Mouse (Mus musculus) heart, embryonic 10.5 days (tissue): ENCODE results near the gene Mkrn1. TPM values are rescaled to one million over a fixed set of nuclear protein-coding genes. Genes with fewer than 3 reads are reported as not detected.

Experiments used
- DNase-seq: peaks from one replicate; pipeline ENCODE4 v3.0.0-alpha.2; 2017; ENCODE audit warnings: low spot score
- H3K27ac ChIP-seq: fragments of 300-500 bp; sonication (generic); 2 replicates; pipeline ENCODE4 v1.5.1; 2016; ENCODE audit warnings: mild to moderate bottlenecking
- H3K27me3 ChIP-seq: fragments of 300-500 bp; sonication (generic); 2 replicates; pipeline ENCODE4 v1.6.1; 2016; ENCODE audit warnings: mild to moderate bottlenecking; ENCODE audit not compliant: poor library complexity, insufficient read depth, severe bottlenecking
- H3K36me3 ChIP-seq: fragments of 300-500 bp; sonication (generic); 2 replicates; pipeline ENCODE4 v1.6.1; 2016; ENCODE audit warnings: mild to moderate bottlenecking, moderate library complexity
- H3K4me1 ChIP-seq: fragments of 300-500 bp; sonication (generic); 2 replicates; pipeline ENCODE4 v1.6.1; 2016; ENCODE audit warnings: mild to moderate bottlenecking
- H3K4me3 ChIP-seq: fragments of 300-500 bp; sonication (generic); 2 replicates; pipeline ENCODE4 v1.5.1; 2016; ENCODE audit warnings: mild to moderate bottlenecking, moderate library complexity
- H3K9me3 ChIP-seq: fragments of 300-500 bp; sonication (generic); 2 replicates; pipeline ENCODE4 v1.6.1; 2016; ENCODE audit warnings: mild to moderate bottlenecking, moderate library complexity
- WGBS: fragments of 180-500 bp; shearing (Covaris S2); methylation state at CpG from one replicate; pipeline ENCODE4 v1.1.7; 2016; 5-methylcytosine and 5-hydroxymethylcytosine counted together
- polyA plus RNA-seq: library from polyadenylated mRNA; unstranded; fragments of >200 nt; fragmentation: Nextera tagmentation; extraction: Ambion mirVana; gene quantifications from 2 replicates; pipeline ENCODE4 v1.2.1, GENCODE M21; 2016

Mkrn1 gene
- polyA plus RNA-seq: 33.0 and 34.2 TPM in 2 replicates

- WGBS: under 1% methylated on average over 82 of the region's 82 CpGs
- no peaks in the 10 kb centered on the region for H3K9me3 ChIP-seq
- peaks cover 6% of the 10 kb centered on the region; the same call in 1 of the 2 replicates for H3K4me1 ChIP-seq
- H3K27me3 ChIP-seq: peaks cover 27% of the 10 kb centered on the region
- peak; percentile 91 for DNase-seq
- no peaks in the 10 kb centered on the region for H3K36me3 ChIP-seq
- peak within 1 kb of the TSS; percentile 90 for H3K27ac ChIP-seq
- H3K4me3 ChIP-seq: peak within 1 kb of the TSS; percentile 96
Observed at GRCm38 (mm10) chr6:39419851-39420721, at the start of gene Mkrn1. Gene Mkrn1, minus strand, starts transcription at chr6:39420462.

GRCm38 (mm10) chr6:39469427-39469826 lies 49.2 kb upstream of the Mkrn1 start:
- no peak for DNase-seq
- H3K27ac ChIP-seq: no peak overlapping the region
- H3K4me1 ChIP-seq: peaks cover 18% of the 10 kb centered on the region
- H3K27me3 ChIP-seq: no peaks in the 10 kb centered on the region
- WGBS: 83% methylated on average over 5 of the region's 5 CpGs
- no peaks in the 10 kb centered on the region for H3K9me3 ChIP-seq
- H3K4me3 ChIP-seq: no peak overlapping the region
- peaks cover 60% of the 10 kb centered on the region for H3K36me3 ChIP-seq

- peaks cover 47% of the 10 kb centered on the region for H3K36me3 ChIP-seq
Observed at GRCm38 (mm10) chr6:39462621-39463538, 42.6 kb upstream of the Mkrn1 start.

DNA sequence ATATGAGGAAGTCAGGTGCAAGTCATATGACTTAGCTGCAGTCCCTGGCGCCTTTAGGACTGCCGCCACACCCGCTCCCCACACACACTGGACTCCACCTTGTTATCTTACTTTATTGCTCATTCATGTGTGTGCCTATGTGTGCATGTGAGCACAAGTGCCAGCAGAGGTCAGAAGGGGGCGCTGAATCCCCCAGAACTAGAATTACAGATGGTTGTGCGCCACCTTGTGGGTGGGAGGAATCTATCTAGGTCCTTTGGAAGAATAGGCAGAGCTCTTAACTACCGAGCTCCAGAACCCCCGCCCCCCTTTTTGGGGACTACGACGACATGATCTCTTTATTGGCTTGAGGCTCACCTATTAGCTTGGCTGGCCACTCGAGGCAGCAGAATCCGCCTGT lies 39.8 kb upstream of the Mkrn1 start:
- Histone ChIP-seq H3K27ac (no peak overlapping the region), H3K4me3 (no peak overlapping the region), H3K4me1 (no peaks in the 10 kb centered on the region; the same call in 1 of the 2 replicates), H3K27me3 (no peaks in the 10 kb centered on the region), H3K36me3 (peaks cover 32% of the 10 kb centered on the region), H3K9me3 (peaks cover 3% of the 10 kb centered on the region; the same call in 1 of the 2 replicates)
- DNase-seq: no peak
- WGBS: 91% methylated on average over 11 of the region's 11 CpGs

More at GRCm38 (mm10) chr6:39462621-39463538, 42.6 kb upstream of the Mkrn1 start:
- H3K27me3 ChIP-seq: no peaks in the 10 kb centered on the region
- WGBS: 50% methylated on average over 16 of the region's 16 CpGs
- no peaks in the 10 kb centered on the region; the same call in 1 of the 2 replicates for H3K4me1 ChIP-seq
- no peak overlapping the region for H3K4me3 ChIP-seq
- no peak overlapping the region for H3K27ac ChIP-seq
- H3K9me3 ChIP-seq: peaks cover 3% of the 10 kb centered on the region; the same call in 1 of the 2 replicates
- peak; percentile 90 for DNase-seq

GRCm38 (mm10) chr6:39455339-39456160 lies 35.3 kb upstream of the Mkrn1 start:
- no peaks in the 10 kb centered on the region for H3K27me3 ChIP-seq
- H3K9me3 ChIP-seq: peaks cover 3% of the 10 kb centered on the region; the same call in 1 of the 2 replicates
- H3K4me3 ChIP-seq: no peak overlapping the region
- 80% methylated on average over 8 of the region's 8 CpGs for WGBS
- peaks cover 7% of the 10 kb centered on the region for H3K36me3 ChIP-seq
- no peak for DNase-seq
- H3K4me1 ChIP-seq: no peaks in the 10 kb centered on the region
- H3K27ac ChIP-seq: no peak overlapping the region

DNA sequence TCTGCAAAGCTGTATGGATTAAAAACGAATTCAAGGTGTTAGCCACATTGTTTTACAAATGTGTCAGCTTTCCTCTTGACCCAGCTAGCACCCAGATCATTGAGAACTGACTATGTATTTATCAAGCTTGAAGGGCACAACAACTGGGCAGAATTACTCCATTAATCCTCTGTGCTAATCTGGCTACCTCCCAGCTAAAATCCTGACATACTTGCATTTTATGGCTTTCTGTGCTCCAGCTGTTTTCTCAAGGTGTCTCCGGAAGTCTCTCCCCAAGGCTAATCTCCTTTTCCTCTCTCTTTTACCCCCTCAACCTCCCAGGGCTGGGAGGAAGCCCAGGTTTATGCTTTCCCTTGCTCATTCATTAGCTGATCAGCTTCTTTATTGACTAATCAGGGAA lies 34.4 kb upstream of the Mkrn1 start:
- no peaks in the 10 kb centered on the region for H3K27me3 ChIP-seq
- DNase-seq: no peak
- H3K27ac ChIP-seq: no peak overlapping the region
- H3K9me3 ChIP-seq: no peaks in the 10 kb centered on the region
- no peaks in the 10 kb centered on the region for H3K36me3 ChIP-seq
- H3K4me1 ChIP-seq: no peaks in the 10 kb centered on the region
- H3K4me3 ChIP-seq: no peak overlapping the region
- 58% methylated on average over 2 of the region's 2 CpGs for WGBS

GRCm38 (mm10) chr6:39453564-39453963 lies 33.3 kb upstream of the Mkrn1 start:
- WGBS: 93% methylated on average over 4 of the region's 4 CpGs
- DNase-seq: no peak
- no peaks in the 10 kb centered on the region for H3K36me3 ChIP-seq
- no peak overlapping the region for H3K27ac ChIP-seq
- no peak overlapping the region for H3K4me3 ChIP-seq
- no peaks in the 10 kb centered on the region for H3K4me1 ChIP-seq
- no peaks in the 10 kb centered on the region for H3K27me3 ChIP-seq
- H3K9me3 ChIP-seq: no peaks in the 10 kb centered on the region

- no peak for DNase-seq
- Histone ChIP-seq H3K27me3 (no peaks in the 10 kb centered on the region), H3K27ac (no peak overlapping the region), H3K4me3 (no peak overlapping the region), H3K36me3 (no peaks in the 10 kb centered on the region), H3K4me1 (no peaks in the 10 kb centered on the region), H3K9me3 (no peaks in the 10 kb centered on the region)
- 78% methylated on average over 3 of the region's 3 CpGs for WGBS
Observed at GRCm38 (mm10) chr6:39451033-39451432, 30.8 kb upstream of the Mkrn1 start.

DNA sequence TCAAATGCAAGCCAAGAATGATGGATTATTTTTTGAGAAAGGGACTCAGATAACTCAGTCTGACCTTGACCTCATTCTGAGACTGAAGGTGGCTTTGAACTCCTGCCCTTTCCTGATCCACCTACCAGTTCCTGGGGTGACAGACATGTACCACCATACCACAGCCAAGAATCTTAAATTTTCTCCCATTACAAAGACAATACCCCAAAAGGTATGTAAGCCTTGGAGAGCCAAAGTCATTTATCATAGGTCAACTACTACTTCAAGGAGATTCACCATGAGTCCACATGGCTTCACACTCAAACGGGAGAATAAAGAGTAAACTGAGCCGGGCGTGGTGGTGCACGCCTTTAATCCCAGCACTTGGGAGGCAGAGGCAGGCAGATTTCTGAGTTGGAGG lies 30.3 kb upstream of the Mkrn1 start:
- 80% methylated on average over 4 of the region's 4 CpGs for WGBS
- H3K4me1 ChIP-seq: no peaks in the 10 kb centered on the region
- H3K4me3 ChIP-seq: no peak overlapping the region
- H3K27ac ChIP-seq: no peak overlapping the region
- H3K36me3 ChIP-seq: no peaks in the 10 kb centered on the region
- no peaks in the 10 kb centered on the region for H3K9me3 ChIP-seq
- DNase-seq: no peak
- H3K27me3 ChIP-seq: no peaks in the 10 kb centered on the region

DNA sequence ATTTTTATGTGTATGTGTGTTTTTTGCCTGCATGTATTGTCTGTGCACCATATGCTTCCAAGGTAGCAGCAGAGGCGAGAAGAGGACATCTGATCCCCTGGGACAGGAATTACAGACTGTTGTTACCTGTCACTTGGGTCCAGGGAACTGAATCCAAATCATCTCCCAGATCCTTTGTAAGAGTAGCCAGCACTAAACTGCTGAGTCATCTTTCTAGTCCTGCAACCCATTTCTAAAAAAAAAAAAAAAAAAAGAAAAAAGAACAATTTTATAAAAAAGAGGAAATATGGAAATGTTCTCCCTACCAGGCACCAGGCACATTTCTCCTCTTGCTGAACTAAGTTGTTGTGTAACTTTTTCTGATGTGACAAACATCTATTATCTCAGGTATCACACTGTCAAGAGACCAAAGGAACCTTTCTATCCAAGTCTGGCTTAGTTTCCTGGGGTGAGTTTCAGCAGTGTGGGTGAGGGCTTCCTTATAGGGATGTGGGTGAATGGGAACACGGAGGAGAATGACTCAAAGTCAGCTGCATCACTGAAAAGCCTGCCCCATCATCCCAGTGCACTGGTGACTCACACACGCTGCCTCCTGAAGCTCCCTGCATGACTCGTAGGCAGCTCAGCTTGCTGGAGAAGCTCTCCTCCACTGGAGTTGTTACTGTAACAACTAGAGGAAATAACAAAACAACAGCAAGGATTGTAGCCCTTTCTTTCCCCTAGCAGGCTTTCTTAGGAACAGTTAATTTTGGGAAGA lies 27.3 kb upstream of the Mkrn1 start:
- Histone ChIP-seq H3K27me3 (no peaks in the 10 kb centered on the region), H3K4me1 (no peaks in the 10 kb centered on the region), H3K9me3 (no peaks in the 10 kb centered on the region), H3K4me3 (no peak overlapping the region), H3K27ac (no peak overlapping the region), H3K36me3 (no peaks in the 10 kb centered on the region)
- WGBS: 39% methylated on average over 4 of the region's 4 CpGs
- no peak for DNase-seq

DNA sequence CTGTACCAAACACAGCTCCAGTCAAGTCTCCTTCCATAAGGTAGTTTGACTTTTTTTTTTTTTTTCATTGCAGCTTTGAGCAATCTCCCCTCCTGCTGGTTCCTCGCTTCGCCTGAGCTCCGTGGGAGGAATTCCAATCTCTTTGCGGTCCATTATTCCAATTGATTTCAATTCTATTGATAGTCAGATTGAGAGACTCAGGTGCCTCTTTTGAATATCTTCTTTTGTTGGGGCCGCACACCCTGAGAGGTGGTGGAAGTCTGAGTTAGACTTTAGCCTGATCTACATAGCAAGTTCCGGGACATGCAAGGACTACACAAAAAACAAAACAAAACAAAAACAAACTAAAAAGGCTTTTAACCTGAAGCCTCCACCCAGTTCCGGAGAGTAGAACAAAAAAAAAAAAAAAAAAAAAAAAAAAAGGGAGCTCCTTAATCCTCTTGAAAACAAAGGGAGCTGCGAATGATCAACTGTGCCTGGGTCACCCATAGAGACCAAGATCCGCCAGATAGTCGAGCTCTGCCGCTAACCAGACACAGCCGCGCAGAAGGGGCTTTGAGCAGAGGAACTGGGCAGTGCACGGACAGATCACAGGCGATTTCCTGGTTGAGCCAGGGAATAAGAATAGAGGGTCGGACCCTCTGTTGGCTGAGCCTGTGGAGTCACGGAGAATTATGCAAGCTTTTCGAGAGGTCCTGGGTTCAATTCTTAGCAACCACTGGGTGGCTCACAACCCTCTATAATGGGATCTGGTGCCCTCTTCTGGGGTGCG lies 25.7 kb upstream of the Mkrn1 start:
- DNase-seq: no peak
- H3K4me3 ChIP-seq: peak overlapping the region; percentile 40
- H3K9me3 ChIP-seq: no peaks in the 10 kb centered on the region
- no peaks in the 10 kb centered on the region for H3K27me3 ChIP-seq
- H3K27ac ChIP-seq: no peak overlapping the region
- 12% methylated on average over 19 of the region's 19 CpGs for WGBS
- H3K4me1 ChIP-seq: no peaks in the 10 kb centered on the region
- no peaks in the 10 kb centered on the region for H3K36me3 ChIP-seq
